Mouse (Mus musculus): Measurements from ENCODE around the gene Dgkg. TPM values are rescaled to one million over a fixed set of nuclear protein-coding genes. Genes with fewer than 3 reads are reported as not detected.

Gene Dgkg
- total RNA-seq, 2 experiments from 2014 or later = 12.1 to 24.4 TPM

Other genes starting within 250 kb of the Dgkg start
- 2.8 and 5.4 TPM in 2 replicates for gene Etv5, start 217.5 kb downstream of the Dgkg start, total RNA-seq (2014; fragmentation: Nextera tagmentation)
- 1.8 and 2.5 TPM in 2 replicates for gene Etv5, start 217.5 kb downstream of the Dgkg start, total RNA-seq (2017)
- not detected in 2 replicates for gene Crygs, start 154.4 kb upstream of the Dgkg start, total RNA-seq (2014; fragmentation: Nextera tagmentation)
- not detected in 2 replicates for gene Crygs, start 154.4 kb upstream of the Dgkg start, total RNA-seq (2017)
- 18.8 and 32.9 TPM in 2 replicates for gene Tbccd1, start 200.4 kb upstream of the Dgkg start, total RNA-seq (2014; fragmentation: Nextera tagmentation)
- gene Tbccd1, start 200.4 kb upstream of the Dgkg start, total RNA-seq (2017) = 22.1 and 27.1 TPM in 2 replicates
- gene Dnajb11, start 200.6 kb upstream of the Dgkg start, total RNA-seq (2014; fragmentation: Nextera tagmentation) = 85.9 and 112 TPM in 2 replicates
- gene Dnajb11, start 200.6 kb upstream of the Dgkg start, total RNA-seq (2017) = 187 and 220 TPM in 2 replicates
- not detected in 2 replicates for gene Ahsg, start 234.1 kb upstream of the Dgkg start, total RNA-seq (2014; fragmentation: Nextera tagmentation)
- not detected in 2 replicates for gene Ahsg, start 234.1 kb upstream of the Dgkg start, total RNA-seq (2017)